Mouse (Mus musculus): Measurements from ENCODE around the gene Gm17359. TPM values are rescaled to one million over a fixed set of nuclear protein-coding genes. Genes with fewer than 3 reads are reported as not detected.
A peak's percentile ranks its signal among the peaks of the same experiment; 100 is the strongest.
"Not testable (repeated sequence)": the region's sequence is repeated elsewhere in the genome, so short reads cannot be mapped to it uniquely, and the experiment has no call there.

Gene Gm17359
- polyA plus RNA-seq, 1 experiment from 2014 or later, result not detected

- WGBS, result 96% methylated on average over 3 of the region's 3 CpGs
- no peaks in the 10 kb centered on the region for H3K9me3 ChIP-seq (ENCODE audit: control insufficient read depth, low read length)
- ATAC-seq (ENCODE audit: low read depth) (no peak), DNase-seq (ENCODE audit: low spot score) (no peak)
- H3K4me3 ChIP-seq (ENCODE audit: low read depth, low read length), result no peak overlapping the region
- H3K27ac ChIP-seq (replicated peaks; ENCODE audit: low read depth, low read length), result no peak overlapping the region
- no peak overlapping the region for H3K4me2 ChIP-seq (ENCODE audit: low read depth, low read length)
- no peak overlapping the region for H3K9ac ChIP-seq (ENCODE audit: low read depth, low read length)
- no peaks in the 10 kb centered on the region for H3K4me1 ChIP-seq (ENCODE audit: control insufficient read depth, insufficient read depth, low read length)
- no peaks in the 10 kb centered on the region for H3K36me3 ChIP-seq (ENCODE audit: control insufficient read depth, insufficient read depth, low read length)
- no peaks in the 10 kb centered on the region for H3K27me3 ChIP-seq (replicated peaks; ENCODE audit: control insufficient read depth, insufficient read depth, low read length)
Observed at GRCm38 (mm10) chr3:79438276-79438675, 101.8 kb downstream of the Gm17359 start.

- Histone ChIP-seq H3K27ac (replicated peaks; ENCODE audit: low read depth, low read length) (no peak overlapping the region), H3K27me3 (replicated peaks; ENCODE audit: control insufficient read depth, insufficient read depth, low read length) (no peaks in the 10 kb centered on the region), H3K4me3 (ENCODE audit: low read depth, low read length) (no peak overlapping the region), H3K4me1 (ENCODE audit: control insufficient read depth, insufficient read depth, low read length) (no peaks in the 10 kb centered on the region), H3K9me3 (ENCODE audit: control insufficient read depth, low read length) (no peaks in the 10 kb centered on the region), H3K9ac (ENCODE audit: low read depth, low read length) (no peak overlapping the region), H3K4me2 (ENCODE audit: low read depth, low read length) (no peak overlapping the region), H3K36me3 (ENCODE audit: control insufficient read depth, insufficient read depth, low read length) (no peaks in the 10 kb centered on the region)
- WGBS, result 67% methylated on average over 12 of the region's 12 CpGs
- ATAC-seq (ENCODE audit: low read depth) (no peak), DNase-seq (ENCODE audit: low spot score) (peak; percentile 24)
Observed at GRCm38 (mm10) chr3:79440976-79441491, 104.6 kb downstream of the Gm17359 start.

- Histone ChIP-seq H3K27ac (replicated peaks; ENCODE audit: low read depth, low read length) (no peak overlapping the region), H3K36me3 (ENCODE audit: control insufficient read depth, insufficient read depth, low read length) (no peaks in the 10 kb centered on the region), H3K9ac (ENCODE audit: low read depth, low read length) (no peak overlapping the region), H3K27me3 (replicated peaks; ENCODE audit: control insufficient read depth, insufficient read depth, low read length) (no peaks in the 10 kb centered on the region), H3K4me2 (ENCODE audit: low read depth, low read length) (no peak overlapping the region), H3K9me3 (ENCODE audit: control insufficient read depth, low read length) (no peaks in the 10 kb centered on the region), H3K4me3 (ENCODE audit: low read depth, low read length) (no peak overlapping the region), H3K4me1 (ENCODE audit: control insufficient read depth, insufficient read depth, low read length) (peaks cover 4% of the 10 kb centered on the region; the same call in 1 of the 2 replicates)
- no peak for ATAC-seq (ENCODE audit: low read depth)
- WGBS, result 68% methylated on average over 4 of the region's 4 CpGs
- no peak for DNase-seq (ENCODE audit: low spot score)
Observed at GRCm38 (mm10) chr3:79443850-79444249, 107.4 kb downstream of the Gm17359 start.

GRCm38 (mm10) chr3:79445041-79445440 lies 108.6 kb downstream of the Gm17359 start:
- no peak overlapping the region for H3K4me2 ChIP-seq (ENCODE audit: low read depth, low read length)
- H3K4me3 ChIP-seq (ENCODE audit: low read depth, low read length), result no peak overlapping the region
- H3K9me3 ChIP-seq (ENCODE audit: control insufficient read depth, low read length), result no peaks in the 10 kb centered on the region
- no peak overlapping the region for H3K27ac ChIP-seq (replicated peaks; ENCODE audit: low read depth, low read length)
- H3K4me1 ChIP-seq (ENCODE audit: control insufficient read depth, insufficient read depth, low read length), result peaks cover 4% of the 10 kb centered on the region; the same call in 1 of the 2 replicates
- DNase-seq (ENCODE audit: low spot score) (no peak), ATAC-seq (ENCODE audit: low read depth) (no peak)
- H3K27me3 ChIP-seq (replicated peaks; ENCODE audit: control insufficient read depth, insufficient read depth, low read length), result no peaks in the 10 kb centered on the region
- H3K36me3 ChIP-seq (ENCODE audit: control insufficient read depth, insufficient read depth, low read length), result no peaks in the 10 kb centered on the region
- WGBS, result 80% methylated on average over 8 of the region's 8 CpGs
- no peak overlapping the region for H3K9ac ChIP-seq (ENCODE audit: low read depth, low read length)

- no peaks in the 10 kb centered on the region for H3K9me3 ChIP-seq (ENCODE audit: control insufficient read depth, low read length)
- no peak overlapping the region for H3K4me2 ChIP-seq (ENCODE audit: low read depth, low read length)
- ATAC-seq (ENCODE audit: low read depth) (no peak), DNase-seq (ENCODE audit: low spot score) (no peak)
- no peak overlapping the region for H3K4me3 ChIP-seq (ENCODE audit: low read depth, low read length)
- H3K27me3 ChIP-seq (replicated peaks; ENCODE audit: control insufficient read depth, insufficient read depth, low read length), result no peaks in the 10 kb centered on the region
- H3K9ac ChIP-seq (ENCODE audit: low read depth, low read length), result no peak overlapping the region
- WGBS, result 91% methylated on average over 4 of the region's 4 CpGs
- peaks cover 4% of the 10 kb centered on the region; the same call in 1 of the 2 replicates for H3K4me1 ChIP-seq (ENCODE audit: control insufficient read depth, insufficient read depth, low read length)
- no peaks in the 10 kb centered on the region for H3K36me3 ChIP-seq (ENCODE audit: control insufficient read depth, insufficient read depth, low read length)
- H3K27ac ChIP-seq (replicated peaks; ENCODE audit: low read depth, low read length), result no peak overlapping the region
Observed at GRCm38 (mm10) chr3:79446124-79446523, 109.7 kb downstream of the Gm17359 start.

GRCm38 (mm10) chr3:79446648-79447047 lies 110.2 kb downstream of the Gm17359 start:
- H3K4me3 ChIP-seq (ENCODE audit: low read depth, low read length); H3K9ac ChIP-seq (ENCODE audit: low read depth, low read length); H3K27ac ChIP-seq (replicated peaks; ENCODE audit: low read depth, low read length); H3K9me3 ChIP-seq (ENCODE audit: control insufficient read depth, low read length); H3K27me3 ChIP-seq (replicated peaks; ENCODE audit: control insufficient read depth, insufficient read depth, low read length); DNase-seq (ENCODE audit: low spot score); ATAC-seq (ENCODE audit: low read depth); H3K4me2 ChIP-seq (ENCODE audit: low read depth, low read length); H3K36me3 ChIP-seq (ENCODE audit: control insufficient read depth, insufficient read depth, low read length); H3K4me1 ChIP-seq (ENCODE audit: control insufficient read depth, insufficient read depth, low read length): not testable (repeated sequence)
- 96% methylated on average over 3 of the region's 3 CpGs for WGBS

GRCm38 (mm10) chr3:79448421-79448820 lies 112.0 kb downstream of the Gm17359 start:
- ATAC-seq (ENCODE audit: low read depth) (no peak; the same call in 1 of the 2 replicates), DNase-seq (ENCODE audit: low spot score) (no peak)
- 66% methylated on average over 5 of the region's 5 CpGs for WGBS
- H3K4me2 ChIP-seq (ENCODE audit: low read depth, low read length), result no peak overlapping the region
- H3K9me3 ChIP-seq (ENCODE audit: control insufficient read depth, low read length), result no peaks in the 10 kb centered on the region
- H3K27me3 ChIP-seq (replicated peaks; ENCODE audit: control insufficient read depth, insufficient read depth, low read length), result no peaks in the 10 kb centered on the region
- H3K4me1 ChIP-seq (ENCODE audit: control insufficient read depth, insufficient read depth, low read length), result peaks cover 4% of the 10 kb centered on the region; the same call in 1 of the 2 replicates
- no peak overlapping the region for H3K4me3 ChIP-seq (ENCODE audit: low read depth, low read length)
- H3K9ac ChIP-seq (ENCODE audit: low read depth, low read length), result no peak overlapping the region
- no peak overlapping the region for H3K27ac ChIP-seq (replicated peaks; ENCODE audit: low read depth, low read length)
- H3K36me3 ChIP-seq (ENCODE audit: control insufficient read depth, insufficient read depth, low read length), result no peaks in the 10 kb centered on the region

GRCm38 (mm10) chr3:79449361-79449760 lies 112.9 kb downstream of the Gm17359 start:
- WGBS, result 55% methylated on average over 7 of the region's 7 CpGs
- peaks cover 4% of the 10 kb centered on the region; the same call in 1 of the 2 replicates for H3K4me1 ChIP-seq (ENCODE audit: control insufficient read depth, insufficient read depth, low read length)
- no peak overlapping the region for H3K27ac ChIP-seq (replicated peaks; ENCODE audit: low read depth, low read length)
- no peak overlapping the region for H3K4me2 ChIP-seq (ENCODE audit: low read depth, low read length)
- H3K9ac ChIP-seq (ENCODE audit: low read depth, low read length), result no peak overlapping the region
- no peak for DNase-seq (ENCODE audit: low spot score)
- H3K4me3 ChIP-seq (ENCODE audit: low read depth, low read length), result no peak overlapping the region
- no peaks in the 10 kb centered on the region for H3K27me3 ChIP-seq (replicated peaks; ENCODE audit: control insufficient read depth, insufficient read depth, low read length)
- H3K36me3 ChIP-seq (ENCODE audit: control insufficient read depth, insufficient read depth, low read length), result no peaks in the 10 kb centered on the region
- ATAC-seq (ENCODE audit: low read depth), result no peak
- H3K9me3 ChIP-seq (ENCODE audit: control insufficient read depth, low read length), result no peaks in the 10 kb centered on the region

GRCm38 (mm10) chr3:79452696-79453263 lies 116.3 kb downstream of the Gm17359 start:
- Histone ChIP-seq H3K4me2 (ENCODE audit: low read depth, low read length) (no peak overlapping the region), H3K4me3 (ENCODE audit: low read depth, low read length) (no peak overlapping the region), H3K27me3 (replicated peaks; ENCODE audit: control insufficient read depth, insufficient read depth, low read length) (no peaks in the 10 kb centered on the region), H3K27ac (replicated peaks; ENCODE audit: low read depth, low read length) (no peak overlapping the region), H3K36me3 (ENCODE audit: control insufficient read depth, insufficient read depth, low read length) (0 out of 2 replicates have a peak, but pooled peaks cover 3% of the 10 kb centered on the region), H3K9ac (ENCODE audit: low read depth, low read length) (no peak overlapping the region), H3K4me1 (ENCODE audit: control insufficient read depth, insufficient read depth, low read length) (peaks cover 4% of the 10 kb centered on the region; the same call in 1 of the 2 replicates), H3K9me3 (ENCODE audit: control insufficient read depth, low read length) (no peaks in the 10 kb centered on the region)
- DNase-seq (ENCODE audit: low spot score), result no peak
- ATAC-seq (ENCODE audit: low read depth), result no peak
- 81% methylated on average over 14 of the region's 14 CpGs for WGBS
